In the genomic region with DNA sequence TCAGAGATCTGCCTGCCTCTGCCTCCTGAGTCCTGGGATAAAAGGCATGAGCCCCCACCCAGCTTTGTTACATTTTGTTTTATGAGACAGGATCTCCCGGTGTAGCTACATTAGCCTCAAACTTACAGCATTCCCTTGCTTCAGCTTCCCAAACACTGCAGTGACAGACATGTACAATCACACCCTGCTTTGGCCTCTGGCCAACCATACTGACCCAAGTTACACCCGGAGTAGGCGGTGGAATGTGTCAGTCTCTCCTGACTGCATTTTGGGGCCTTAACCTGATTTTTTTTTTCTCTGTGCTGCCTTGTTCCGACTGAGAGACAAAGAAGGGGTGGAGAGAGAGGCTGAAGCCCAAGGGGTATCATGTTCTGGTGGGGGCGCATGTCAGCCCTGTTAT, we compare ENCODE assay signal across 1 mouse cellular context.
TF ChIP-seq lines count a peak whose summit lies in the region.

No protein-coding gene starts in this region.

TF ChIP-seq in ES-E14, 5 proteins besides CTCF, POLR2A, EP300 and RAD21:
- TF ChIP-seq ZC3H11A (IDR thresholded peaks at IDR 0.05; ENCODE audit: borderline replicate concordance, low read depth, low read length) = no peak
- no peak for TF ChIP-seq ZNF384 (IDR thresholded peaks at IDR 0.05; ENCODE audit: low read depth, low read length)
- no peak for TF ChIP-seq MAFK (IDR thresholded peaks at IDR 0.05; ENCODE audit: insufficient read depth, low read depth, low read length)
- no peak for TF ChIP-seq CHD2 (IDR thresholded peaks at IDR 0.05; ENCODE audit: low read depth, low read length)
- no peak for TF ChIP-seq HCFC1 (IDR thresholded peaks at IDR 0.05; ENCODE audit: borderline replicate concordance, insufficient read depth, low read length)
TF ChIP-seq in ES-E14: peak in this region for 0.
